Mouse (Mus musculus): ENCODE results near the gene Vps51. TPM values are rescaled to one million over a fixed set of nuclear protein-coding genes. Genes with fewer than 3 reads are reported as not detected.

Gene Vps51
- polyA plus RNA-seq (2015; fragmentation: Nextera tagmentation; extraction: Ambion mirVana), result 49.0 and 50.7 TPM in 2 replicates

- Histone ChIP-seq H3K36me3 (ENCODE audit: control insufficient read depth, insufficient read depth) (peaks cover 16% of the 10 kb centered on the region), H3K9ac (ENCODE audit: low read length) (peak within 1 kb of the TSS; percentile 86), H3K9me3 (replicated peaks; ENCODE audit: control insufficient read depth, low read length) (no peaks in the 10 kb centered on the region), H3K4me3 (ENCODE audit: low read length) (peak within 1 kb of the TSS; percentile 84), H3K4me2 (ENCODE audit: low read depth, low read length) (peak within 1 kb of the TSS; percentile 96), H3K4me1 (ENCODE audit: control insufficient read depth, insufficient read depth, low read length) (peaks cover 7% of the 10 kb centered on the region), H3K27me3 (ENCODE audit: control insufficient read depth, insufficient read depth, low read length) (no peaks in the 10 kb centered on the region), H3K27ac (ENCODE audit: low read length) (peak within 1 kb of the TSS; percentile 78)
- WGBS, result under 1% methylated on average over 33 of the region's 33 CpGs
- peak; percentile 81 for ATAC-seq (replicated peaks; ENCODE audit: extremely low read depth, insufficient read depth, low FRiP score)
These were observed at the start of gene Vps51 for GRCm38 (mm10) chr19:6076564-6077393. Vps51 (minus strand) TSS chr19:6077231.

GRCm38 (mm10) chr19:6126289-6126688, 49.3 kb upstream of the Vps51 start:
- Histone ChIP-seq H3K9me3 (replicated peaks; ENCODE audit: control insufficient read depth, low read length) (0 out of 2 replicates have a peak, but pooled peaks cover 4% of the 10 kb centered on the region), H3K4me2 (ENCODE audit: low read depth, low read length) (no peak overlapping the region), H3K4me1 (ENCODE audit: control insufficient read depth, insufficient read depth, low read length) (no peaks in the 10 kb centered on the region), H3K9ac (ENCODE audit: low read length) (no peak overlapping the region), H3K4me3 (ENCODE audit: low read length) (no peak overlapping the region), H3K27me3 (ENCODE audit: control insufficient read depth, insufficient read depth, low read length) (no peaks in the 10 kb centered on the region), H3K36me3 (ENCODE audit: control insufficient read depth, insufficient read depth) (no peaks in the 10 kb centered on the region), H3K27ac (ENCODE audit: low read length) (no peak overlapping the region)
- ATAC-seq (replicated peaks; ENCODE audit: extremely low read depth, insufficient read depth, low FRiP score), result no peak
- 21% methylated on average over 4 of the region's 4 CpGs for WGBS

GRCm38 (mm10) chr19:6124898-6125297, 47.9 kb upstream of the Vps51 start:
- Histone ChIP-seq H3K4me2 (ENCODE audit: low read depth, low read length) (no peak overlapping the region), H3K9me3 (replicated peaks; ENCODE audit: control insufficient read depth, low read length) (0 out of 2 replicates have a peak, but pooled peaks cover 4% of the 10 kb centered on the region), H3K27me3 (ENCODE audit: control insufficient read depth, insufficient read depth, low read length) (no peaks in the 10 kb centered on the region), H3K4me1 (ENCODE audit: control insufficient read depth, insufficient read depth, low read length) (no peaks in the 10 kb centered on the region), H3K27ac (ENCODE audit: low read length) (no peak overlapping the region), H3K4me3 (ENCODE audit: low read length) (no peak overlapping the region), H3K36me3 (ENCODE audit: control insufficient read depth, insufficient read depth) (no peaks in the 10 kb centered on the region), H3K9ac (ENCODE audit: low read length) (no peak overlapping the region)
- no peak for ATAC-seq (replicated peaks; ENCODE audit: extremely low read depth, insufficient read depth, low FRiP score)
- WGBS, result 68% methylated on average over 2 of the region's 2 CpGs

GRCm38 (mm10) chr19:6123330-6123729, 46.3 kb upstream of the Vps51 start:
- H3K4me2 ChIP-seq (ENCODE audit: low read depth, low read length), result no peak overlapping the region
- H3K36me3 ChIP-seq (ENCODE audit: control insufficient read depth, insufficient read depth), result no peaks in the 10 kb centered on the region
- H3K27me3 ChIP-seq (ENCODE audit: control insufficient read depth, insufficient read depth, low read length), result no peaks in the 10 kb centered on the region
- ATAC-seq (replicated peaks; ENCODE audit: extremely low read depth, insufficient read depth, low FRiP score), result no peak
- peaks cover 5% of the 10 kb centered on the region; the same call in 1 of the 2 replicates for H3K4me1 ChIP-seq (ENCODE audit: control insufficient read depth, insufficient read depth, low read length)
- no peak overlapping the region for H3K4me3 ChIP-seq (ENCODE audit: low read length)
- H3K27ac ChIP-seq (ENCODE audit: low read length), result no peak overlapping the region
- 0 out of 2 replicates have a peak overlapping the region, but pooled peaks have one; percentile 6 for H3K9ac ChIP-seq (ENCODE audit: low read length)
- WGBS, result 79% methylated on average over 8 of the region's 8 CpGs
- 0 out of 2 replicates have a peak, but pooled peaks cover 4% of the 10 kb centered on the region for H3K9me3 ChIP-seq (replicated peaks; ENCODE audit: control insufficient read depth, low read length)

GRCm38 (mm10) chr19:6121761-6122160, 44.7 kb upstream of the Vps51 start:
- Histone ChIP-seq H3K4me3 (ENCODE audit: low read length) (no peak overlapping the region), H3K27me3 (ENCODE audit: control insufficient read depth, insufficient read depth, low read length) (no peaks in the 10 kb centered on the region), H3K4me1 (ENCODE audit: control insufficient read depth, insufficient read depth, low read length) (peaks cover 13% of the 10 kb centered on the region), H3K9ac (ENCODE audit: low read length) (no peak overlapping the region), H3K36me3 (ENCODE audit: control insufficient read depth, insufficient read depth) (no peaks in the 10 kb centered on the region), H3K4me2 (ENCODE audit: low read depth, low read length) (no peak overlapping the region), H3K27ac (ENCODE audit: low read length) (no peak overlapping the region), H3K9me3 (replicated peaks; ENCODE audit: control insufficient read depth, low read length) (0 out of 2 replicates have a peak, but pooled peaks cover 4% of the 10 kb centered on the region)
- no peak for ATAC-seq (replicated peaks; ENCODE audit: extremely low read depth, insufficient read depth, low FRiP score)
- 32% methylated on average over 19 of the region's 19 CpGs for WGBS

- ATAC-seq (replicated peaks; ENCODE audit: extremely low read depth, insufficient read depth, low FRiP score), result peak; percentile 9; the same call in 1 of the 2 replicates
- H3K36me3 ChIP-seq (ENCODE audit: control insufficient read depth, insufficient read depth), result peaks cover 17% of the 10 kb centered on the region
- H3K4me3 ChIP-seq (ENCODE audit: low read length), result peak overlapping the region; percentile 86
- no peaks in the 10 kb centered on the region for H3K9me3 ChIP-seq (replicated peaks; ENCODE audit: control insufficient read depth, low read length)
- peak overlapping the region; percentile 97 for H3K27ac ChIP-seq (ENCODE audit: low read length)
- H3K4me2 ChIP-seq (ENCODE audit: low read depth, low read length), result peak overlapping the region; percentile 92
- peaks cover 22% of the 10 kb centered on the region for H3K4me1 ChIP-seq (ENCODE audit: control insufficient read depth, insufficient read depth, low read length)
- no peaks in the 10 kb centered on the region for H3K27me3 ChIP-seq (ENCODE audit: control insufficient read depth, insufficient read depth, low read length)
- H3K9ac ChIP-seq (ENCODE audit: low read length), result peak overlapping the region; percentile 87
- WGBS, result 2% methylated on average over 8 of the region's 8 CpGs
These were observed 41.7 kb upstream of the Vps51 start for GRCm38 (mm10) chr19:6118677-6119185.

GRCm38 (mm10) chr19:6117986-6118676, 41.1 kb upstream of the Vps51 start, which contains the start of gene Sac3d1:
Sac3d1 (minus strand) TSS chr19:6118650.
- Histone ChIP-seq H3K27me3 (ENCODE audit: control insufficient read depth, insufficient read depth, low read length) (no peaks in the 10 kb centered on the region), H3K36me3 (ENCODE audit: control insufficient read depth, insufficient read depth) (peaks cover 17% of the 10 kb centered on the region), H3K27ac (ENCODE audit: low read length) (peak within 1 kb of the TSS; percentile 97), H3K9me3 (replicated peaks; ENCODE audit: control insufficient read depth, low read length) (no peaks in the 10 kb centered on the region), H3K4me2 (ENCODE audit: low read depth, low read length) (peak within 1 kb of the TSS; percentile 92), H3K9ac (ENCODE audit: low read length) (peak within 1 kb of the TSS; percentile 87), H3K4me1 (ENCODE audit: control insufficient read depth, insufficient read depth, low read length) (peaks cover 22% of the 10 kb centered on the region), H3K4me3 (ENCODE audit: low read length) (peak within 1 kb of the TSS; percentile 86)
- under 1% methylated on average over 77 of the region's 77 CpGs for WGBS
- ATAC-seq (replicated peaks; ENCODE audit: extremely low read depth, insufficient read depth, low FRiP score), result peak; percentile 89

GRCm38 (mm10) chr19:6117346-6117985, 40.4 kb upstream of the Vps51 start:
- Histone ChIP-seq H3K27me3 (ENCODE audit: control insufficient read depth, insufficient read depth, low read length) (no peaks in the 10 kb centered on the region), H3K9ac (ENCODE audit: low read length) (peak overlapping the region; percentile 87)

More at GRCm38 (mm10) chr19:6117346-6117985, 40.4 kb upstream of the Vps51 start:
- peak overlapping the region; percentile 86 for H3K4me3 ChIP-seq (ENCODE audit: low read length)
- H3K4me2 ChIP-seq (ENCODE audit: low read depth, low read length), result peak overlapping the region; percentile 92
- WGBS, result 4% methylated on average over 32 of the region's 32 CpGs
- H3K4me1 ChIP-seq (ENCODE audit: control insufficient read depth, insufficient read depth, low read length), result peaks cover 22% of the 10 kb centered on the region
- ATAC-seq (replicated peaks; ENCODE audit: extremely low read depth, insufficient read depth, low FRiP score), result no peak
- H3K36me3 ChIP-seq (ENCODE audit: control insufficient read depth, insufficient read depth), result peaks cover 17% of the 10 kb centered on the region
- no peaks in the 10 kb centered on the region for H3K9me3 ChIP-seq (replicated peaks; ENCODE audit: control insufficient read depth, low read length)
- peak overlapping the region; percentile 97 for H3K27ac ChIP-seq (ENCODE audit: low read length)
